Mouse (Mus musculus) urinary bladder, adult 18-20 months (tissue): Measurements from ENCODE around the gene C2cd2.
"Not testable (repeated sequence)": the region's sequence is repeated elsewhere in the genome, so short reads cannot be mapped to it uniquely, and the experiment has no call there.

Experiments
- DNase-seq, 2 experiments: peaks; one replicate each; pipeline ENCODE4 v3.0.0; 2022; ENCODE audit warnings: low spot score in 2 of 2, mixed read lengths in 2 of 2

C2cd2 gene

DNA sequence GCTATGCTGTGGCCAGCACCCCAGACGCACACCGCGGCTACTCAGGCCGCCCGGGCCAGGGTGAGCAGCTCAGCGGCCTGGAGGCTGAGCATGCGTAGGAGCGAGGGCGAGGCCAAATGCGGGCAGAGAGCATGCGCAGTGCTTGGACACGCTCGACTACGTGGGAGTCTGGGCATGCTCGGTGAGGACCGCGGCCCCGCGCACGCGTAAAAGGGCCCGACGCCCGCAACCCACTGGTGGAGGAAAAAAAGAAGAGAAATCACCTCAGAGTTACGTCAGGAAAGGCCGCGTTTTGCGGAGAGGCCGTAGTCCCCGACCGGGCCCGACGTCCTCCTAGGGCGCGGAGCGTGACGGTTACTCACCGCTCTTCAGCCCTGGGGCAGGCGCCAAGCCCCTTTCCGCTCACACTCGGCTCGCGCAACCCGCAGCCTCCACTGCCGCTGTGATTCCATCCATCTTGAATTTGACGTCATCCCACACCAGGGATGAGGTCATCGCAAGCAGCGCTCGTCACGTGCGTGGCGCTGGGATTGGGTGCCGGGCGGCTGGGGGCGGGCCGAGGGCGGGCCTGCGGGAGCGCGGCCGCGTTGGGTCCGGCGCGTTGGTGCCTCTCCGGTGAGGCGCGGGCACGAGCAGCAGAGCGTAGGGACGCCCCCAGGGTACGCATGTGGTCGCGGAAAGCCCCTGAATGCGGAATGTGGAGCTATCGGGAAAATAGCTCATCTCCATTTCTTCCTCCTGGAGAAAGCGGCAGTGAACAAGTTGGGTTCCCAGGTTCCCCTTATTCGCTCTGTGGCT is at the start of gene C2cd2, which contains the start of gene Zbtb21:
C2cd2 (minus strand) TSS at position 448 of the 798 bp plus-strand sequence.
Zbtb21 (minus strand) TSS at position 472 of the 798 bp plus-strand sequence.
- peak; percentile 92 to 95 for DNase-seq

DNA sequence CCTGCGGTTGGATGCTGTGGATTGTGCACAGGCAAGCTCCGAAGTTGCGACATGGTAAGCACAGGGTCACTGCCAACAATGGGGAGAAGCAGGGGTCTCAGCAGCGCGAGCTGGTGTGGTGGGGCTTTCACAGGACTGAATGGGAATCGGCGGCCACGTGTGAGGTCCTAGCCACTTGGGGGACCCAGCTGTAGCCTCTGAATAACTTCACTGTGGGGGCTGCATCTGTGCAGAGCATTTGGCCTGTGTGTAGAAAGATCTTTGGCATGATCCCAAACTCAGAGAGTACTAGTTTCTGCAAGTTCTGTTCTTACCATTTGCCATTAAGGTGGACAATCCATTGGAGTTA is 35.0 kb upstream of the C2cd2 start:
- not testable (repeated sequence) for DNase-seq

GRCm38 (mm10) chr16:97996616-97997382 is 34.4 kb upstream of the C2cd2 start, which contains the start of gene B230307C23Rik:
TSS of gene B230307C23Rik (plus strand) at chr16:97997315.
- DNase-seq: peak; percentile 74 to 85

DNA sequence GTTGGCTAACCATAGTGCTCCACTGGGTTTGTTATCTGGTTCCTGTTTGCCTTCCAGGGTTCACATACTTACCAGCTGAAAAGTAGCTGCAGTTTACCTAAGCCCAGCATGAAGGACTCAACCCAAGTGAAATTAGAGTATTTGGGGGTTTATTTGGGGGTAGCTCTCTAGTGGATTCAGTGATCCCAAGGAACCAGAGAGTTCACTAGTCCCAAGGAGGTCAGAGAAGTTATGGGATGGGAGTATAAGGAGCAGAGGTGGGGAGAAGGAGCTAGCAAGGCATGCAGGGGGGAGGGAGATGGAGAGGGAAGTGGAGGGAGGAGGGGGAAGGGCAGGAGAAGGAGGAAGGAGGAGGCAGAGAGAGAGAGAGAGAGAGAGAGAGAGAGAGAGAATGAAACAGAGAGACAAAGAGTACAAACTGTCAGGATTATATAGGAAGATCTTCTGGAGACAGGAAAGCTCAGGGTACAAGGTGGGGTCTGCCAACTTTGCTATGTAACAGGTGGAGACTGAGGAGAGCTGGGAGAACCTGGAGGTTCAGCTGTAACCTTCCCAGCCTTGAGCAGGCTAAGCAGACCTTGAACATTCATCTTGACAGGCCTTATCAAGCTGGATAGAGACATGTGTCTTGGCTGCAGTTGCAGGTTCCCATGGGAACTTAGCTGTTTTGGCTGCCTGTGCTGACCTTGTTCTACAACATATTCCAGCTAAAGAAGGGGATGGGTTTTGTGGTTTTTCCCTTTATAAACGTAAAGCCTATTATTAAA is 33.6 kb upstream of the C2cd2 start:
- no peak for DNase-seq

GRCm38 (mm10) chr16:97992477-97992876 is 30.1 kb upstream of the C2cd2 start:
- not testable (repeated sequence) for DNase-seq

GRCm38 (mm10) chr16:97991517-97991916 is 29.1 kb upstream of the C2cd2 start:
- DNase-seq: no peak

DNA sequence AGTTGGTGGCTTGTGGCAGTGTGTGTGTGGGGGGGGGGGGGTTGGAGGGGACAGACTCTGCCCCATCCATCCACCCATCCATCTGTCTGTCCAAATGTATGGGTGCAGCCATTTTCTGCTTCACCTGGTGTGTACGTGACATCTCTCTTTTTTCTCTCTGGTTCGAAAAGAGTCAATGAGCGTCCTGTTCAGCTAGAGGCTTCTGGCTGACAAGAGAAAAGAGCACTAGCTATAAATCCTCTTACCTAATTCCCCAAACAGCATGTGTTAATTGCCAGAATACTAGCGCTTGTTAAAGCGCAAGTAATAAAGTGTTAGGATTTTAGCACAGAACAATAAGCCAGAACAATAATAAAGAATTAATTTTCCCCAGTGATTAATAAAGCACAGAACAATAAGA is 22.2 kb upstream of the C2cd2 start:
- DNase-seq: no peak

DNA sequence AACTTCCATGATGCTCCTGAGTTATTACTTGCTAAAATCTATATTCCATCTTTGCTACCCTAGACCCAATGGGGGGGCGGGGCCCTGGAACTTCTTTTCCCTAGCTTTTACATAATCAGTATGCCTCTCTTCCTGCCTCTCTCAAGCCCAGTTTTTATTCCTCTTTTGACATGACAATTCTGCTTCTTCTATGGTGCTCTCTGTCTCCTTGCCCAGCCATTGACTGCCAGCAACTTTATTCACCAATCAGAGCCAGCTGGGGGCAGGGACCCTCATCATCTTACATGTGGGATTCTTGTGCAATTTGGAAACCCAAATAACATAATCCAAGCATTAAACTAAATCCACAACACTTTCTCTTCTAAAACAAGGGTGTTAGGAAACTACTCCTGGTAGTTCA is 19.0 kb upstream of the C2cd2 start:
- no peak for DNase-seq

- DNase-seq: no peak
Measured at GRCm38 (mm10) chr16:97977722-97978121, 15.3 kb upstream of the C2cd2 start.

DNA sequence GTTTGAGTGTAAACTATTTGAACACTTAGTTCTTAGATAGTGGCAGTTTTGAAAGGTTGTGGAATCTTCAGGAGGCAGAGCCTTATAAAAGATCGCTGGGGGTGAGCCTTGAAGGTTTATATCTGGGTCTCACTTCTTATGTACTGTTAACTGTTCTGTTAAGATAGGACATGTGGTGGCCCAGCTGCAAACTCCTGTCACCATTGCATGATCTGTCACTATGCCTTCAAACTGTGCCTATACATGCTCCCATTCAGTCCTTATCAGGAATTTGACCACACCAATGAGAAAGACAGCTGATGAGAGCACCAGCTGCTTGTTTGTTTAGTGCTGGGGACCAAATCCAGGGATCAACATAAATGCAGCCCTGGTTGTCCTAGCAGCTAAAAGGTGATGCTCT is 14.9 kb upstream of the C2cd2 start:
- DNase-seq: no peak

DNA sequence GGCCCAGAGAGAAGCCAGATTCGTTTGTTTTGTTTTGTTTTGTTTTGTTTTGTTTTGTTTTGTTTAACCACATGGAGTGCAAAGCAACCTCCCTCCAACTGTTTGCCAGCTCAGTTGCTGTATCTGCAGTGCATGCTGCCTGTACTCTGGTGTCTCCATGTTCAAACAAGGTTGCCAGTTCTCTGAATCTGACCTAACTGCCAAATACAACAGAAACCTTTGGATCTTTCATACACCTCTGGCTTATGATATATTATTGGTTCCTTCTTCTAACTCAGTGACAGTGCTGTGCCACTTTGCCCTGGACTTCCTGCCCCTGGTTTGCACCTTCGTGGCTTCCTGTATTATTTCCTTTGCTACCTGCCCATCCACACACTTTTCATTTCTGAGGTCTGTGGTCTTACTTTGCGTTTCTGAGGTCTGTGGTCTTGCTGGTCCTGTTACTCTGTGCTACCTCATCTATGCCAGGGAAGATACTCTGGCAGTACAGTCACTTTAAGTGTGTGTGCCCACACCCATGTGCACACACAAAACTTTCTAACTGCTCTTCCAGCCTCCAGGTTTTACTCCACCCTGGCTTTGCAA is 1.6 kb upstream of the C2cd2 start:
- no peak for DNase-seq

- DNase-seq: peak in 1 of 2 experiments; percentile 10
Measured at GRCm38 (mm10) chr16:97961381-97962150, 832 bp downstream of the C2cd2 start.

DNA sequence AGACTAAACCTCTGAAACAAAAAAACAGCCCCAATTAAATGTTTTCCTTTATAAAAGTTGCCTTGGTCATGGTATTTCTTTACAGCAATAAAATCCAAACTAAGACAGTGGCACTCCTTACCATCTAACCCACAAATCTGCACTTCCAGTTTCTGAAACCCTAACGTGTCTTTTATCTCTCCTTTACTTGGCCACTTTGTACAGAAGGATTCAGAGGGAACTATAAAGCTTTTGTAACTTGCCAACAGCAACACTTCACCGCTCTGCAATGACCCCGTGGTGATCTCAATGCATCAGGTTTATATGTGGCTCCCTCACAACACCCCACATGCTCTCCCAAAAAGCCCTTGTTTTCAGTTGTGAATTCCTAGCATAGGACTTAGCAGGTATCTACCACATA is 2.0 kb downstream of the C2cd2 start:
- no peak for DNase-seq

- DNase-seq: no peak
Measured at GRCm38 (mm10) chr16:97958401-97958973, 3.9 kb downstream of the C2cd2 start.

GRCm38 (mm10) chr16:97957626-97958025 is 4.8 kb downstream of the C2cd2 start:
- DNase-seq: no peak

DNA sequence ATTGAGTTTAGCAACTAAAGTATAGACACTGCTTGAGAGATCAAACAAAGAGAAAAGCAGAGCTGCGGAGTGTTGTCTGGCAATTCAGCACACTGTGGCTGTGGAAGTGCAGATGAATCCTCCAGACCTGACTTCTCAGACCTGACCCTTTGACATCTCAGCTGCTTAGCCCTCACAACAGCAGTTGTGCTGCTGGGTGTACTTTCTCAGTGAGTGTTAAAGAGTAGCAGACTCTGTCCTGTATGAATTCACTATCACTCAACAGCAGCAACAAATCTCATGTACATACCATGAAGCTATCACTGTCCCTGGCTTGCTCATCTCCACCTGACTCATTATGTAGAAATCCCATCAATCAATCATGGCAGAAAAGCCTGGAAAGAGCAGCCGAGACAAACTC is 6.4 kb downstream of the C2cd2 start:
- DNase-seq: no peak

GRCm38 (mm10) chr16:97953300-97953699 is 9.1 kb downstream of the C2cd2 start:
- DNase-seq: no peak

GRCm38 (mm10) chr16:97952801-97953200 is 9.6 kb downstream of the C2cd2 start:
- no peak for DNase-seq

GRCm38 (mm10) chr16:97952371-97952770 is 10.0 kb downstream of the C2cd2 start:
- no peak for DNase-seq

DNA sequence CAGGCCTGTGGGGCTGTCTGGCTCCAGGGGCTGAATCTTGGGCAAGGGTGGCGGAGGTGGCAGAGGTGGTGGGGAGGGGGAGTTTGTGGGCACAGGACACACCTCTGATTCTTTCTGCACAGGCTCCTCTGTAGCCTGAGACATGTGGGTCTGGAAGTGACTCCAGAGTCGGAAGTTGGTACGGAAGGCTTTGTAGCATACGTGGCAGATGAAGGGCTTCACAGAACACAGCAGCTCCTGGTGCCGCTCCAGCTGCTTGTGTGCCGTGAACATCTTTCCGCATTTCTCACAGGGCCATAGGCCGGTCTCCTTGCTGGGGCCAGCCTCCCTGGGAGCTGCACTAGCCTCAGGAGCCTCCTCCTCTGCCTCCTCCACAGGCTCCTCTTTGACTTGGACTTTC is 12.3 kb downstream of the C2cd2 start:
- no peak for DNase-seq

- no peak for DNase-seq
Measured at GRCm38 (mm10) chr16:97948836-97949235, 13.6 kb downstream of the C2cd2 start.
